Mouse (Mus musculus): ENCODE results near the gene Gm17402. TPM values are rescaled to one million over a fixed set of nuclear protein-coding genes. Genes with fewer than 3 reads are reported as not detected.

The Gm17402 gene
- total and polyA plus RNA-seq, 3 experiments, result not detected

- Histone ChIP-seq H3K27ac (ENCODE audit: insufficient read depth, low read depth) (no peak overlapping the region), H3K9me3 (replicated peaks; ENCODE audit: low read length) (no peaks in the 10 kb centered on the region), H3K79me2 (replicated peaks; ENCODE audit: control insufficient read depth, extremely low read depth, insufficient read depth, poor library complexity, severe bottlenecking) (no peaks in the 10 kb centered on the region), H3K36me3 (replicated peaks in 1 of 2; ENCODE audit: control insufficient read depth in 1 of 2, insufficient read depth in 1 of 2, low read length in 1 of 2) (no peaks in the 10 kb centered on the region), H3K4me1 (ENCODE audit: control insufficient read depth in 1 of 2, insufficient read depth in 2 of 2) (no peaks in the 10 kb centered on the region), H3K27me3 (replicated peaks) (no peaks in the 10 kb centered on the region), H3K4me2 (ENCODE audit: insufficient read depth, low read depth, poor library complexity, severe bottlenecking) (no peak overlapping the region), H3K4me3 (replicated peaks in 1 of 3; ENCODE audit: low read depth in 2 of 3, low read length in 2 of 3, poor library complexity in 1 of 3) (no peak overlapping the region), H3K9ac (ENCODE audit: insufficient read depth, low read depth) (no peak overlapping the region)
- no peak for DNase-seq (ENCODE audit: extremely low read depth)
- TF ChIP-seq UBTF (IDR thresholded peaks at IDR 0.05; ENCODE audit: low read depth, low read length), result no peak
- TF ChIP-seq NELFE (IDR thresholded peaks at IDR 0.05; ENCODE audit: low read depth, low read length), result no peak
- no peak for TF ChIP-seq RCOR1 (conservative IDR thresholded peaks at IDR 0.05; ENCODE audit: low read depth, low read length)
- TF ChIP-seq E2F4 (IDR thresholded peaks at IDR 0.05; ENCODE audit: insufficient replicate concordance, low read depth, low read length), result no peak
- no peak for TF ChIP-seq IRF4 (IDR thresholded peaks at IDR 0.05; ENCODE audit: low read depth, low read length)
- no peak for TF ChIP-seq HCFC1 (IDR thresholded peaks at IDR 0.05; ENCODE audit: low read depth, low read length)
- no peak for TF ChIP-seq POLR2A (IDR thresholded peaks at IDR 0.05; ENCODE audit: low read depth, low read length)
- no peak for TF ChIP-seq MAX (IDR thresholded peaks at IDR 0.05; ENCODE audit: low read length)
- TF ChIP-seq MAZ (IDR thresholded peaks at IDR 0.05; ENCODE audit: low read depth, low read length), result no peak
- no peak for TF ChIP-seq JUND (conservative IDR thresholded peaks at IDR 0.05; ENCODE audit: low read depth, low read length)
- TF ChIP-seq BHLHE40 (IDR thresholded peaks at IDR 0.05; ENCODE audit: low read depth, low read length), result no peak
- no peak for TF ChIP-seq MXI1 (IDR thresholded peaks at IDR 0.05; ENCODE audit: low read depth, low read length)
- no peak for TF ChIP-seq ZNF384 (IDR thresholded peaks at IDR 0.05; ENCODE audit: low read depth, low read length)
- no peak for TF ChIP-seq TCF12 (IDR thresholded peaks at IDR 0.05; ENCODE audit: low read depth, low read length)
- TF ChIP-seq EP300 (IDR thresholded peaks at IDR 0.05; ENCODE audit: low read length), result no peak
- TF ChIP-seq RAD21 (IDR thresholded peaks at IDR 0.05; ENCODE audit: low read depth, low read length), result no peak
- no peak for TF ChIP-seq JUN (IDR thresholded peaks at IDR 0.05; ENCODE audit: insufficient read depth, low read depth, low read length)
- no peak for TF ChIP-seq ZMIZ1 (IDR thresholded peaks at IDR 0.05; ENCODE audit: low read depth, low read length)
- dilution Hi-C loops (cut with MboI; ENCODE audit: extremely low pct_ligation_motif_present, extremely low pct_unique_long_range_greater_than_20kb, low sequenced_read_pairs) (no loop called here), in situ Hi-C loops (cut with MboI; ENCODE audit: low pct_ligation_motif_present, low pct_unique_long_range_greater_than_20kb, low sequenced_read_pairs) (no loop called here)
Observed at GRCm38 (mm10) chr3:67322422-67322821, 52.5 kb downstream of the Gm17402 start.

Other genes starting within 250 kb of the Gm17402 start
- gene Mlf1, start 1.1 kb downstream of the Gm17402 start, total RNA-seq (2012; rRNA removed), result not detected in 2 replicates
- not detected in 2 replicates for gene Mlf1, start 1.1 kb downstream of the Gm17402 start, total RNA-seq (2014; rRNA removed)
- not detected in 2 replicates for gene Mlf1, start 1.1 kb downstream of the Gm17402 start, polyA plus RNA-seq (2012; ENCODE audit: insufficient read length, low read depth)
- gene Gfm1, start 54.9 kb upstream of the Gm17402 start, total RNA-seq (2012; rRNA removed), result 47.0 and 63.5 TPM in 2 replicates
- gene Gfm1, start 54.9 kb upstream of the Gm17402 start, total RNA-seq (2014; rRNA removed), result 73.1 and 74.9 TPM in 2 replicates
- 91.3 and 98.9 TPM in 2 replicates for gene Gfm1, start 54.9 kb upstream of the Gm17402 start, polyA plus RNA-seq (2012; ENCODE audit: insufficient read length, low read depth)
- 11.0 and 14.3 TPM in 2 replicates for gene Lxn, start 88.8 kb upstream of the Gm17402 start, total RNA-seq (2012; rRNA removed)
- 12.8 and 14.3 TPM in 2 replicates for gene Lxn, start 88.8 kb upstream of the Gm17402 start, total RNA-seq (2014; rRNA removed)
- 31.3 and 33.3 TPM in 2 replicates for gene Lxn, start 88.8 kb upstream of the Gm17402 start, polyA plus RNA-seq (2012; ENCODE audit: insufficient read length, low read depth)
- gene Rarres1, start 140.4 kb upstream of the Gm17402 start, total RNA-seq (2012; rRNA removed), result 0.08 TPM in 1 of 2 replicates, not detected in the other
- 0.24 and 0.34 TPM in 2 replicates for gene Rarres1, start 140.4 kb upstream of the Gm17402 start, total RNA-seq (2014; rRNA removed)
- 0.42 TPM in 1 of 2 replicates, not detected in the other for gene Rarres1, start 140.4 kb upstream of the Gm17402 start, polyA plus RNA-seq (2012; ENCODE audit: insufficient read length, low read depth)
- gene Mfsd1, start 207.6 kb upstream of the Gm17402 start, total RNA-seq (2012; rRNA removed), result 44.3 and 50.3 TPM in 2 replicates
- gene Mfsd1, start 207.6 kb upstream of the Gm17402 start, total RNA-seq (2014; rRNA removed), result 56.8 and 68.7 TPM in 2 replicates
- gene Mfsd1, start 207.6 kb upstream of the Gm17402 start, polyA plus RNA-seq (2012; ENCODE audit: insufficient read length, low read depth), result 82.2 and 95.7 TPM in 2 replicates